Mouse (Mus musculus) stomach, embryonic 15.5 days (tissue): ENCODE results near the gene Pdpk1. TPM values are rescaled to one million over a fixed set of nuclear protein-coding genes. Genes with fewer than 3 reads are reported as not detected.

Source experiments
- ATAC-seq: fragments of 200-750 bp; cut with Nextera tagmentation; 2 replicates; pipeline ENCODE4 v1.8.0; 2017; ENCODE audit warnings: low read depth, moderate number of reproducible peaks, moderate TSS enrichment; ENCODE audit not compliant: insufficient read depth, low FRiP score
- H3K27ac ChIP-seq: fragments of 300-500 bp; sonication (generic); 2 replicates; pipeline ENCODE4 v1.5.1; 2015; ENCODE audit warnings: mild to moderate bottlenecking, inconsistent platforms
- H3K27me3 ChIP-seq: fragments of 300-500 bp; sonication (generic); replicated peaks from 2 replicates; pipeline ENCODE4 v1.6.1; 2015; ENCODE audit warnings: inconsistent platforms
- H3K36me3 ChIP-seq: fragments of 300-500 bp; sonication (generic); 2 replicates; pipeline ENCODE4 v1.6.1; 2015; ENCODE audit warnings: inconsistent platforms
- H3K4me1 ChIP-seq: fragments of 300-500 bp; sonication (generic); 2 replicates; pipeline ENCODE4 v1.6.1; 2015; ENCODE audit warnings: inconsistent platforms
- H3K4me2 ChIP-seq: fragments of 300-500 bp; sonication (generic); 2 replicates; pipeline ENCODE4 v1.6.1; 2015; ENCODE audit warnings: mild to moderate bottlenecking, inconsistent platforms
- H3K4me3 ChIP-seq: fragments of 300-500 bp; sonication (generic); replicated peaks from 2 replicates; pipeline ENCODE4 v1.5.1; 2015; ENCODE audit warnings: inconsistent platforms
- H3K9ac ChIP-seq: fragments of 300-500 bp; sonication (generic); 2 replicates; pipeline ENCODE4 v1.6.1; 2015; ENCODE audit warnings: inconsistent platforms
- H3K9me3 ChIP-seq: fragments of 300-500 bp; sonication (generic); 2 replicates; pipeline ENCODE4 v1.6.1; 2016; ENCODE audit warnings: inconsistent platforms
- WGBS: fragments of 180-500 bp; shearing (Covaris S2); methylation state at CpG from one replicate; pipeline ENCODE4 v1.1.7; 2015; 5-methylcytosine and 5-hydroxymethylcytosine counted together
- polyA plus RNA-seq: library from polyadenylated mRNA; unstranded; fragments of >200 nt; fragmentation: Nextera tagmentation; extraction: Ambion mirVana; gene quantifications from 2 replicates; pipeline ENCODE4 v1.2.1, GENCODE M21; 2015

The Pdpk1 gene
- polyA plus RNA-seq, 1 experiment from 2014 or later: 36.1 TPM

- no peak overlapping the region for H3K9ac ChIP-seq
- no peak overlapping the region for H3K4me3 ChIP-seq
- H3K27me3 ChIP-seq: no peaks in the 10 kb centered on the region
- H3K9me3 ChIP-seq: no peaks in the 10 kb centered on the region
- H3K4me1 ChIP-seq: peaks cover 18% of the 10 kb centered on the region
- WGBS: 78% methylated on average over 4 of the region's 4 CpGs
- H3K4me2 ChIP-seq: no peak overlapping the region
- H3K27ac ChIP-seq: no peak overlapping the region
- H3K36me3 ChIP-seq: peaks cover 8% of the 10 kb centered on the region; the same call in 1 of the 2 replicates
- no peak for ATAC-seq
Measured at GRCm38 (mm10) chr17:24171738-24172137, 21.0 kb upstream of the Pdpk1 start.

GRCm38 (mm10) chr17:24170729-24171128 lies 20.0 kb upstream of the Pdpk1 start:
- Histone ChIP-seq H3K27me3 (no peaks in the 10 kb centered on the region), H3K36me3 (peaks cover 12% of the 10 kb centered on the region; the same call in 1 of the 2 replicates), H3K4me1 (peaks cover 18% of the 10 kb centered on the region), H3K9ac (no peak overlapping the region), H3K4me2 (no peak overlapping the region), H3K9me3 (no peaks in the 10 kb centered on the region), H3K4me3 (no peak overlapping the region), H3K27ac (no peak overlapping the region)
- ATAC-seq: no peak
- 73% methylated on average over 5 of the region's 5 CpGs for WGBS

DNA sequence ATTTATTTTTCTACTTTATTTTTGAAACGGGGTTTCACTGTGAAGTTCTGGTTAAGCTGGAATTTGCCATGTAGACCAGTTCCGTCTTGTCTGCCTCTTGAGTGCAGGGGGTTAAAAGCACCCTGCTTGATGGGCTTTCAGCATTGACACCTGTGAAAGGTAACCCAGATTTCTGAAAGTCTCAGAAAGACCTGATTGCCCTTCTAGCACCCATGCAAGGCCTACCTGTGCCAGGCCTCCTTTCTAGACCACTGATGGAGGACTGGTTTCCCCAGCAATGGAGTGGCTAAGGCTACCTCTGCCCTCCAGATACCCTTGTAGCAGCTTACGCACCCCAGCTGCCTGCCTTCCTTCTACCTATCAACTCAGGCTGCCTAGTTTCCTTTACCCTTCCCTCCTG lies 19.4 kb upstream of the Pdpk1 start:
- Histone ChIP-seq H3K9me3 (no peaks in the 10 kb centered on the region), H3K9ac (peak overlapping the region; percentile 83; the same call in 1 of the 2 replicates), H3K27me3 (no peaks in the 10 kb centered on the region), H3K4me2 (peak overlapping the region; percentile 69), H3K4me1 (peaks cover 18% of the 10 kb centered on the region), H3K27ac (0 out of 2 replicates have a peak overlapping the region, but pooled peaks have one; percentile 97), H3K36me3 (peaks cover 12% of the 10 kb centered on the region; the same call in 1 of the 2 replicates), H3K4me3 (peak overlapping the region; percentile 82)
- ATAC-seq: no peak
- 59% methylated on average over 3 of the region's 3 CpGs for WGBS

- peak within 1 kb of the TSS; percentile 82 for H3K4me3 ChIP-seq
- H3K36me3 ChIP-seq: peaks cover 12% of the 10 kb centered on the region; the same call in 1 of the 2 replicates
- H3K4me1 ChIP-seq: peaks cover 18% of the 10 kb centered on the region
- H3K27me3 ChIP-seq: no peaks in the 10 kb centered on the region
- WGBS: under 1% methylated on average over 58 of the region's 58 CpGs
- peak within 1 kb of the TSS; percentile 83 for H3K9ac ChIP-seq
- H3K4me2 ChIP-seq: peak within 1 kb of the TSS; percentile 69
- no peaks in the 10 kb centered on the region for H3K9me3 ChIP-seq
- H3K27ac ChIP-seq: peak within 1 kb of the TSS; percentile 97
- ATAC-seq: peak; percentile 89
Measured at GRCm38 (mm10) chr17:24169317-24170065, 18.8 kb upstream of the Pdpk1 start, which contains the start of gene Atp6v0c. Gene Atp6v0c, minus strand, starts transcription at chr17:24169702.

DNA sequence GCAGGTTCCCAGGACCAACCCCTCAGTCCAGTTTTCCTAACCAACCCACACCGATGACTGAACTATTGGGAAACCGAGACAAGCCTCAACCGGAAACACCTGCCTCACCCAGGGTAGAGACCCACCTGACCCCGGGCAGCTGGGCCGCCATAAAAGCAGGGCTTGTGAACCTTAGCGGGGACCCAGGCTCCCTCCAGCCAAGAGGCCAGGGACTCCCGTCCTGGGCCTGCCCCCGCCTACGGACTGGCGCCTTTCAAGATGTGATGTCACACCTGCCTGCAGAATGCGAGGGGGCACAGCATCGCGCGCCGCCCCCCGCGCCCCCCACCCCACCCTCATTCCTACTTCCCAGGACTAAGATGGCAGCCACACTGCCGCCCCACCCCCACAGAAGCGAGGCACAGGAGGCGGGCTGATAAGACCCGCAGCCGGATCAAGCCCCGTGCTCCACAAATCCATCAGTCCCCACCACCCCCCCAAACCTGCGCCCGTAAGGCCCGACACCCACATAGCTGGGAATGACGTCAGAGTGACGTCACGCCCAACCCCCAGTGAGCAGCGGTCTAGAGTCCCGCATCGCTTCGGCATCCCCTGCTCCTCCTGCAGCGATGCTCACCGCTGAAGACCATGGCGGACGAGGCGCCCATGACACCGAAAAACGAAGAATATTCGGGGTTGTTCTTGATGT lies 18.0 kb upstream of the Pdpk1 start:
- no peaks in the 10 kb centered on the region for H3K27me3 ChIP-seq
- peak overlapping the region; percentile 83 for H3K9ac ChIP-seq
- H3K9me3 ChIP-seq: no peaks in the 10 kb centered on the region
- peaks cover 12% of the 10 kb centered on the region; the same call in 1 of the 2 replicates for H3K36me3 ChIP-seq
- H3K4me2 ChIP-seq: peak overlapping the region; percentile 69
- peak; percentile 11; the same call in 1 of the 2 replicates for ATAC-seq
- peak overlapping the region; percentile 82 for H3K4me3 ChIP-seq
- under 1% methylated on average over 39 of the region's 41 CpGs for WGBS
- peaks cover 18% of the 10 kb centered on the region for H3K4me1 ChIP-seq
- H3K27ac ChIP-seq: peak overlapping the region; percentile 97

DNA sequence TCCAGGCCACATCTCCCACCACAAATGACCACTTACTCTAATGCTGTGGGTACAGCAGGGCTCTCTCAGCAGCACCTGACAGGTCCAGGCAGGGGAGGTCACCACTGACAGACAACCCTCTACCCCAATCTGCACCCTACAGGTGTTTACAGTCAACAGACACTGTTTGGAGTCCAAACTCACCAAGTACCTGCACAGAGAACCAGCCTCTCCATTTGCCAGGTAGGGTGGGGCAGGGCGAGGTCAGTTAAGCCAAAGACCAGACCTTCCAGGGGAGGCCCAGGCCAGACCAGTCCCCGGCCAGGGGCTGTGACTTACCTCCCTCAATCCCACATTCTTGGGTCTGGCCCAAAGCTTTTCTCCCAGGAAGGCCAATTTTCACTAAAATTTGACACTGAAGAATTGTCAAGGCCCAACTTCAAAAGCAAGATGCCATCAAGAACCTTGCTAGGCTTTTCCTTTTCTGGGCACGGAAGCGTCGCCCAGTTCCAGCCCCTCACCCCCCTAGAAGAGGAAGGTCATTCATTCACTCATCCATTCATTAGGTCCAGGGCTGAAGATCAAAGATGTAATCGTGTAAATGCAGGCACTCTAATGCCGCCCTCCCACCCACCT lies 17.3 kb upstream of the Pdpk1 start:
- Histone ChIP-seq H3K27ac (peak overlapping the region; percentile 97), H3K36me3 (peaks cover 12% of the 10 kb centered on the region; the same call in 1 of the 2 replicates), H3K4me2 (peak overlapping the region; percentile 69), H3K4me1 (peaks cover 19% of the 10 kb centered on the region), H3K4me3 (peak overlapping the region; percentile 82), H3K27me3 (no peaks in the 10 kb centered on the region), H3K9me3 (no peaks in the 10 kb centered on the region), H3K9ac (peak overlapping the region; percentile 83)
- 46% methylated on average over 7 of the region's 7 CpGs for WGBS
- no peak for ATAC-seq

- H3K4me3 ChIP-seq: peak overlapping the region; percentile 82; the same call in 1 of the 2 replicates
- 78% methylated on average over 6 of the region's 6 CpGs for WGBS
- H3K4me2 ChIP-seq: peak overlapping the region; percentile 69; the same call in 1 of the 2 replicates
- H3K36me3 ChIP-seq: peaks cover 12% of the 10 kb centered on the region; the same call in 1 of the 2 replicates
- H3K27me3 ChIP-seq: no peaks in the 10 kb centered on the region
- no peak overlapping the region for H3K27ac ChIP-seq
- no peak overlapping the region; the same call in 1 of the 2 replicates for H3K9ac ChIP-seq
- peaks cover 25% of the 10 kb centered on the region for H3K4me1 ChIP-seq
- ATAC-seq: no peak
- no peaks in the 10 kb centered on the region for H3K9me3 ChIP-seq
Measured at GRCm38 (mm10) chr17:24167120-24167519, 16.4 kb upstream of the Pdpk1 start.

DNA sequence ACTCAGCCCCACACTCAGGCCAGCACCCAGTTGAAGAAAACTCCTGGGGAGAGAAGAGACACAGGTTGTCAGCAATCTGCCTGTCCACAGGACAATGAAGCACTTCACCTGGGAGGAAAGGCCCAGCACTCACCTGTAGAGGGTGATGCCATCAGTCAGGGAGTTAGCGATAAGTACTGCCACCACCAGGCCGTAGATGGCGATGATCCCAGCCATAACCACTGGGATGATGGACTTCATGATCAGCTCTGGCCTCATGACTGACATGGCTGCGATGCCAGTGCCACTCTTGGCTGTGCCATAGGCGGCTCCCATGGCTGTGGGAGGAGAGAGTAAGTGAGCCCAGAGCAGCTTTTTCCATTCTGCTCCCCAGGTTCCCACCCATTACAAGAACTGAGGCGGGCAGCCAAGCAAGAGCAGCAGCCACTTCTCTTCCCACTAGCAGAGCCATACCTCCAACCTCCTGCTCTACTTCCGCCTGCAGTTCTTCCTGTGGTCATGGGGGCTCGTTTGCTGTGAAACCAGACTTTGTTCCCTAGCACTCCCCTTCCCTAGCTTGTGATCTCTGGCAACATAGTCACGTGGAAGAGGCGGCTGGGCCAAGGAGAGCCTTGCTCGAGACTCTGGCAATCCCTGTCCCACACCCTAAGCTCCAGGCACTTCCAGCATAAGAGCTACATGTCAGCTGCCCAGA lies 14.0 kb upstream of the Pdpk1 start:
- Histone ChIP-seq H3K9ac (no peak overlapping the region), H3K9me3 (no peaks in the 10 kb centered on the region), H3K27me3 (no peaks in the 10 kb centered on the region), H3K4me1 (peaks cover 20% of the 10 kb centered on the region), H3K36me3 (peaks cover 12% of the 10 kb centered on the region; the same call in 1 of the 2 replicates), H3K4me2 (no peak overlapping the region), H3K4me3 (no peak overlapping the region), H3K27ac (no peak overlapping the region)
- 77% methylated on average over 11 of the region's 11 CpGs for WGBS
- no peak for ATAC-seq

- peaks cover 20% of the 10 kb centered on the region for H3K4me1 ChIP-seq
- peak within 1 kb of the TSS; percentile 78 for H3K4me3 ChIP-seq
- peak within 1 kb of the TSS; percentile 83 for H3K9ac ChIP-seq
- H3K9me3 ChIP-seq: no peaks in the 10 kb centered on the region
- no peaks in the 10 kb centered on the region for H3K27me3 ChIP-seq
- H3K27ac ChIP-seq: peak within 1 kb of the TSS; percentile 87
- H3K36me3 ChIP-seq: peaks cover 12% of the 10 kb centered on the region; the same call in 1 of the 2 replicates
- peak; percentile 81 for ATAC-seq
- H3K4me2 ChIP-seq: peak within 1 kb of the TSS; percentile 93
- under 1% methylated on average over 47 of the region's 47 CpGs for WGBS
Measured at GRCm38 (mm10) chr17:24163176-24163962, 12.6 kb upstream of the Pdpk1 start, which contains the start of gene Amdhd2. Gene Amdhd2, minus strand, starts transcription at chr17:24163766.

GRCm38 (mm10) chr17:24162584-24163175 lies 12.0 kb upstream of the Pdpk1 start:
- 20% methylated on average over 17 of the region's 17 CpGs for WGBS
- H3K4me3 ChIP-seq: peak overlapping the region; percentile 78
- H3K4me2 ChIP-seq: peak overlapping the region; percentile 93
- peak overlapping the region; percentile 87 for H3K27ac ChIP-seq
- H3K4me1 ChIP-seq: peaks cover 14% of the 10 kb centered on the region
- H3K36me3 ChIP-seq: peaks cover 10% of the 10 kb centered on the region; the same call in 1 of the 2 replicates
- H3K27me3 ChIP-seq: no peaks in the 10 kb centered on the region
- H3K9ac ChIP-seq: peak overlapping the region; percentile 83
- no peaks in the 10 kb centered on the region for H3K9me3 ChIP-seq
- 0 out of 2 replicates have a peak, but pooled peaks have one; percentile 7 for ATAC-seq
